Comparison of ENCODE assay signal across 9 mouse cellular contexts in the genomic region with DNA sequence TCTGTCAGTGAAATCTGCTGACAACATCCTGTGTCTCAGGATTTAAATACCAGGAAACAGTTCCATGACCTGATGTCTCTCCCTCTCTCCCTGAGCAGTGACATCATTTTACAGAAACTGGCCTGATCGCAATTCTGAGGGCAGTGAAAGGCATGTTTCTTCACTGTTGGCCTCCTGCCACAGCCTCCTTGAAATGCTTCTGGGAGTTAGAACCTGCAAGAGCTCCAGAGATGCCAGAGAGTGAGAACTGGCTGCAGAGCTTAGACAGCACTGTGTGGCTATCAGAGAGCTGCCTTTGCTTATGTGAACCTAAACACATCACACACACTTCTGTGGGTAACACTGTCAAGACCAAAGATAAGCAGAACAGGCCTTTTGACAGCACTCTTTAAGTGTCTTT.
DNase-seq lines count a peak whose midpoint lies in the region; ATAC-seq lines count a peak whose summit lies in the region.
"Had no signal": no experiment of that assay in that cellular context is flagged by ENCODE, and none has a peak within 500 bp of the region (broad histone marks: within the 10 kb centered on the region; RNA-seq: fewer than 3 reads in every experiment).

No protein-coding gene starts in this region.

- DNase-seq in right cerebral cortex, postnatal 14 days: peak; percentile 50
- DNase-seq in right cerebral cortex, postnatal 36 days (ENCODE audit: low spot score in 2 of 2): no peak
- DNase-seq in heart, postnatal 14 days: peak; percentile 33 to 41
- no peak for DNase-seq in spleen, adult 18-20 months

- H3K27me3 ChIP-seq in forebrain, embryonic 13.5 days: no peaks in the 10 kb centered on the region
- no peaks in the 10 kb centered on the region for H3K27me3 ChIP-seq in forebrain, embryonic 12.5 days
- H3K27me3 ChIP-seq in midbrain, embryonic 16.5 days (ENCODE audit: control insufficient read depth, insufficient read depth, low read depth, low read length): no peaks in the 10 kb centered on the region
- H3K27me3 ChIP-seq: midbrain, embryonic 12.5 days had no signal

- WGBS in forebrain, embryonic 13.5 days: 58% methylated on average over 1 of the region's 1 CpGs
- 66% methylated on average over 1 of the region's 1 CpGs for WGBS in forebrain, embryonic 12.5 days
- WGBS in midbrain, embryonic 16.5 days: 62% methylated on average over 1 of the region's 1 CpGs

- H3K4me3 ChIP-seq in forebrain, embryonic 13.5 days: no peak overlapping the region
- no peak overlapping the region for H3K4me3 ChIP-seq in forebrain, embryonic 12.5 days (replicated peaks)
- H3K4me3 ChIP-seq in midbrain, embryonic 16.5 days (ENCODE audit: low read depth, low read length): no peak overlapping the region
- H3K4me3 ChIP-seq: midbrain, embryonic 12.5 days had no signal

- no peak overlapping the region for H3K4me2 ChIP-seq in forebrain, embryonic 13.5 days
- H3K4me2 ChIP-seq in forebrain, embryonic 12.5 days: no peak overlapping the region
- H3K4me2 ChIP-seq in midbrain, embryonic 16.5 days (ENCODE audit: low read length): no peak overlapping the region
- H3K4me2 ChIP-seq: midbrain, embryonic 12.5 days had no signal

- H3K36me3 ChIP-seq in forebrain, embryonic 13.5 days (ENCODE audit: poor library complexity, severe bottlenecking): no peaks in the 10 kb centered on the region
- no peaks in the 10 kb centered on the region for H3K36me3 ChIP-seq in forebrain, embryonic 12.5 days (replicated peaks)
- H3K36me3 ChIP-seq in midbrain, embryonic 16.5 days (ENCODE audit: control insufficient read depth, insufficient read depth, low read length): peaks cover 2% of the 10 kb centered on the region; the same call in 1 of the 2 replicates
- H3K36me3 ChIP-seq: midbrain, embryonic 12.5 days had no signal

- 0 out of 2 replicates have a peak, but pooled peaks have one; percentile 16 for ATAC-seq in forebrain, embryonic 13.5 days
- ATAC-seq in forebrain, embryonic 12.5 days (ENCODE audit: low FRiP score): no peak
- no peak for ATAC-seq in midbrain, embryonic 16.5 days
- no peak for ATAC-seq in erythroblast, adult 5-6 weeks (replicated peaks; ENCODE audit: low FRiP score, poor library complexity, severe bottlenecking)

- no peaks in the 10 kb centered on the region for H3K9me3 ChIP-seq in forebrain, embryonic 13.5 days (replicated peaks)
- H3K9me3 ChIP-seq in forebrain, embryonic 12.5 days: no peaks in the 10 kb centered on the region
- H3K9me3 ChIP-seq in midbrain, embryonic 16.5 days (replicated peaks; ENCODE audit: control insufficient read depth, low read length, poor library complexity, severe bottlenecking): no peaks in the 10 kb centered on the region
- H3K9me3 ChIP-seq: midbrain, embryonic 12.5 days had no signal

- no peak overlapping the region for H3K27ac ChIP-seq in forebrain, embryonic 13.5 days
- no peak overlapping the region for H3K27ac ChIP-seq in forebrain, embryonic 12.5 days
- H3K27ac ChIP-seq in midbrain, embryonic 16.5 days (ENCODE audit: low read length): no peak overlapping the region
- H3K27ac ChIP-seq: midbrain, embryonic 12.5 days had no signal

- intact Hi-C loops in heart, postnatal 14 days (cut with DNase I): no loop called here

- peaks cover 5% of the 10 kb centered on the region for H3K4me1 ChIP-seq in forebrain, embryonic 13.5 days
- no peaks in the 10 kb centered on the region for H3K4me1 ChIP-seq in forebrain, embryonic 12.5 days
- H3K4me1 ChIP-seq in midbrain, embryonic 16.5 days (ENCODE audit: control insufficient read depth, insufficient read depth, low read length): no peaks in the 10 kb centered on the region
- H3K4me1 ChIP-seq: midbrain, embryonic 12.5 days had no signal

- H3K9ac ChIP-seq in forebrain, embryonic 13.5 days: no peak overlapping the region
- no peak overlapping the region for H3K9ac ChIP-seq in forebrain, embryonic 12.5 days
- H3K9ac ChIP-seq in midbrain, embryonic 16.5 days (ENCODE audit: low read depth, low read length): no peak overlapping the region
- H3K9ac ChIP-seq: midbrain, embryonic 12.5 days had no signal

Comparison
In these comparisons a context has a peak if more than half of its experiments do, and no peak if none do; other contexts are left out.
1. DNase-seq: peak in right cerebral cortex, postnatal 14 days (single experiment) and heart, postnatal 14 days (2 of 2); none in right cerebral cortex, postnatal 36 days (0 of 2) and spleen, adult 18-20 months (0 of 2).